Mouse (Mus musculus) sigmoid colon, adult 10 weeks (tissue): ENCODE measurements around the gene Gm21409. TPM values are rescaled to one million over a fixed set of nuclear protein-coding genes. Genes with fewer than 3 reads are reported as not detected.

Source experiments
- polyA plus RNA-seq: library from polyadenylated mRNA; stranded (reverse); fragments of 350-450 nt; fragmentation: Illumina TruSeq; extraction: RNeasy Lipid Tissue Mini Kit (QIAGEN cat#74804); gene quantifications from one replicate; pipeline ENCODE4 v1.2.3, GENCODE M21; 2014; ENCODE audit warnings: low read depth, low replicate concordance

The Gm21409 gene
- not detected for polyA plus RNA-seq

GRCm38 (mm10) chrY:84746385-84746784 lies at the start of gene Gm21409:
Gm21409 (plus strand) TSS chrY:84746685.

Other genes starting within 250 kb of the Gm21409 start
- gene Gm21394, start 181.8 kb upstream of the Gm21409 start, polyA plus RNA-seq = not detected